Mouse (Mus musculus): ENCODE measurements at regions not wholly inside any gene's neighbourhood (a gene's known extent, or its start where the extent isn't known, plus 50 kb on each side); places are given as distances from the start of the nearest gene placed in this dataset.

DNA sequence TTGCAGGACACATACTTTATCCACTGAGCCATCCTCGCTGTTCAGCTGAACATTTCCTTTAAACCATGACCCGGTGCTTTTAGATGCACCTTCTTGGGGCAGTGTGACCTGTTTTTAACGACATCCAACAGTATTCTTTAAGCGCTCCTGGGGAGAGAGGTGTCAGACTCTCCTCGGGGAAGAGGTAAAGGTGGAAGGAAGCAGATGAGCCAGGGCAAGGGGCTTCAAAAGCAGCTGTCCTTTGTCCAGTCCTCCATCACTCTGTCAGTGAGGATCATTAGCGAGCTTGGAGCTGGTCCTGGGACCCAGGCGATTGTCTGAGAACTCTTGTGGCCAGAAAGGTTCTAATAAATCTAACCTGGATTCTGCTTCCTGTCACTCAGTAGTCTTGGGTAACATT is 72.4 kb upstream of the Lrig1 start:
- no peak for DNase-seq (ENCODE audit: low spot score)

DNA sequence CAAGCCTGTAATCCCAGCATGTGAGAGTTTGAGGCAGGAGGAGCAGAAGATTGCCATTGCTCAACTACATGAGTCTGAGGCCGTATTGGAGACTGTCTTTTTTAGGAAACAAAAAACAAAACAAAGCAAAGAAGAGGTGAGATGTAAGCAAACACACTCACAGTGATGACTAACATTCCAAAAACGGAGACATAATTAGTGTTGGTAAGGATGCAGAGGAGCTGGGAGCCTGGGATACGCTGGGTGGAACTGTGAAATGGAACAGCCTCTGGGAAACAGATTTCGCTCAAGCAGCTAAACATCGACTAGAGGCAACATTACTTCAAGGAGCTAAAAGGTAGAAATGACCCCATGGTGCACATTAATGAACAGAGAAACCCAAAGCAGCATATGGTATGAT is 68.3 kb upstream of the Lrig1 start:
- no peak for DNase-seq (ENCODE audit: low spot score)

DNA sequence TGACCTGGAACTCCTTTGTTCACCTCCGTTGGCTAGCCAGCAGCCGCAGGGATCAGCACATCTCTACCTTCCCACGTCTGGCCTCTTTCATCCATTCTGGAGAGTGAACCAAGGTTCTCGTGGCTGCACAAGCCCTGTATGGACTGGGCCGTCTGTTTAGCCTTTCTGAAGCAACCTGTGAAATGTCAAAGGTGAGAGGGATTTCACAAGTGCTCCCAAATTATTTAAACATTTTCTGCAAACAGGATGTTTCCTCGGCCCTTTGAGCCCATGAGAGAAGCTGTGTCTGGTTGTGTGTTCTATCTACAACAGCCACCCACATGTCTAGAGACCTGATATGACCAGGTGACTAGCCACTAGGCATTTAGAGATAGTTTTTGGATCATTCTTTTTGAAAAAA is 65.8 kb upstream of the Lrig1 start:
- no peak for DNase-seq (ENCODE audit: low spot score)

DNA sequence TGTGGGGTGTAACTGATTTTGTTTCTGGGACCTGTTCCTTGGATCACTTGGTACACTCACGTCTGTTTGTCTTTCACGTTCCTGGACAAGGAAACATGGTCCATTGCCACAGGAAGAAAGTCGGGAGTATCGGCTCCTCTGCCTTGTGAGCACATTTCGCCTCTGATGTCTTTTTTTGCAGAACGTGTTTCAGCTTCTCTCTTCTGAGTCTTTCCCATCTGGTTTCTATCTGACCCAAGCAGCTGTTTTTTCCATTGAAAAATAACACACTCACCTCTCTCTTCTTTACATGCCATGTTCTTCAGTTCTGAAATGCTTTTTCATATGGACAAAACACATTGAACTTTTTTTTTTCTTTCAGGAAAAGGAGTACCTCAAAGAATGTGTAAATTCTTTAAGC is 61.4 kb upstream of the Lrig1 start:
- no peak for DNase-seq (ENCODE audit: low spot score)

DNA sequence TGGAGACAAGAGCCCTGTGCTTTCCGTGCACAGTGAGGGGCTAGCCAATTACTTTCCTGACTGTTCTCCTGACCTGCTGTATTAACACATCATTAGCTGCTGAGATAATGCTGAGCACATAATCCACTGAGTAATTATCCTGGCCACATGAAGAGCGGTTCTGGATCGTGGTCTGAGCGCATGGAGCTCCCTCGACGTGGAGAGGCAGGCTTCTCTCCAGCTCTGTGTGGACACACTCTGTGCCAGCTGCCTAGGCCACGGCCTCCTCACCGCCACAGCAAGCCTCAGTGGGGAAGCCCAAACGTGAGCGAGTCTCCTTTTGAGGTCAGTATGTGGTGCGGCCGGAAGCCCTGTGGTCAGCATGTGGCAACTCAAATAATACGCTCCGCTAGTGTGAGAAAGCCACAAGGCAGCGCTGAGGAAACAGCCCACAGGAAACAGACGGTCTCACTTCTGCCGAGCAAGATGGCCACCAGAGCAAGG is 60.7 kb upstream of the Lrig1 start:
- DNase-seq (ENCODE audit: low spot score), result no peak

DNA sequence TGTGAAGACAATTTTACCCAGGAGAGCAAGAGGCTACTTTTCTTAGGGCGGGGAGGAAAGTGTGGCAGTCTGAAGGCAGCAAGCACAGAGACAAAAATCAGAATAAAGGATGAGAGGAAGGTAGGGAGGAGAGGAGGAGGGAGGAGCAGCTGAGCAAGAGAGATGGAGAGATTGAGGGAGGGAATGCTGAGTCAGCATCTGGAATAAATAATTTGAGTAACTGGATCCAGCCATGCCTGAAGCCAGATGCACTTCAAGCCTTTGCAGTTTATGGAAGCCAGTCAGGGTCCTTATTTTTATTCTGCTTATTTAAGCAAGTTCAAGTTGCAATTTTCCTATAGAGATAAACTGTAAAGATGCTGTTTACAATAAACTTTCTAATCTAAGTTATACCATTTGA is 59.7 kb upstream of the Lrig1 start:
- DNase-seq (ENCODE audit: low spot score), result no peak

DNA sequence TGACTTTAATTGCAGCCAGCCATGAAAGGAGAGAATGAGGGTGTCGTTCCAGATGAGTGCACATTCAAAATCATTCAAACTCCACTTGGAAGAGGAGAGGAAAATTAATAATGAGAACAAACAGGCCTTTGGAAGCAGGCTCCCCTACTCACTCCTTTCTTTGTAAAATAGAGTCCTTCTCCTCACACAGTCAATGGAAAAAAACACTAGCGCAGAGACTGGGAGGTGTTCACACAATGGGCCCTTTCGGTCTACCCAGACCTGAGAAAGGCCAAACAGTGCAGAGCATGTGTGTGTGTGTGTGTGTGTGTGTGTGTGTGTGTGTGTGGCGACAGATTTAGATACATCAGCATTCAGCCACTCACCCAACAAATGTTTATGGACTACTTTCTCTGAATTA is 56.0 kb upstream of the Lrig1 start:
- no peak for DNase-seq (ENCODE audit: low spot score)

DNA sequence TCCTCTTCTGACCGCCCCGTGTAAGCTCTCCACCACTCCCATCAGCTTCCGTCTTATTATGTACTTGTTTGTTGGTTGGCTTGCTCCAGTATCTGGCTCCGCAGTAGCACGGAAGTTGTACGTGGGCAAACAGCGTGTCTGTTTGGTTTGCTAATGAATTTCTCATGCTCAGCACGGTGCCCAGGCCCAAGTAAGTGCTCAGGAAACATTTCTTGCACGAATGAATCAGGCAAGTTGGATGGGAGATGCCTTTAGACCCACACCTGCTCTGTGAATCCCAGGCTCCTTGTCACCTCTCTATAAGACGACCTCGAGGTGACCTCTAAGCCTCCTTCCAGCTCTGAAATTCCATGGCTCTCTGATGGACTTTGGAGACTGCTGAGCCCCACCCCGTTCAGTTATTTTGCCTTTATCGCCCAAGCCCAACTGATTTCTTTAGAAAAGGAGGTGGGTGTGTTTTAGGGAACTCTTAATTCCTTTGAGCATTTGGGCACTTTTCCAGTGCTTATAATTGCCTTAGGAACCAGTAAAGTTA is 55.4 kb upstream of the Lrig1 start:
- DNase-seq (ENCODE audit: low spot score), result no peak

DNA sequence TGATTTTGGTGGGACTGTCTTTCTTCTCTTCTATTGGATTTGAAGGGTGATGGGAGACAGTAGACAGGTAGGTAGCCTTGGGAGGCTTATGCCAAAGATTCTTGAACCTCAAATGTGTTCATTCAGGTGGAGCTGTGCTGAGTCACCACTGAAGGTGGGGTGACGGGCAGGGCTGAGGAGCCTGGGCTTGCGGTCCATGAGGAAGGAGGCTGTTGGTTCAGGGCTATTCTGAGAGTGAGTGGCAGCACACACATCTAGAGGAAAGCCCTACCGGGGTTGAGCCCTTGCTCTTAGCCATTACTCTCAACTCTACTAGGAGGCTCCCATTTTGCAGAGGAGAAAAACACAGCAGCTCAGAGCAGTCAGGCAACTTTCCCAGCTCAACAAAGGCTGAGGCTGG is 54.6 kb upstream of the Lrig1 start:
- DNase-seq (ENCODE audit: low spot score), result no peak

DNA sequence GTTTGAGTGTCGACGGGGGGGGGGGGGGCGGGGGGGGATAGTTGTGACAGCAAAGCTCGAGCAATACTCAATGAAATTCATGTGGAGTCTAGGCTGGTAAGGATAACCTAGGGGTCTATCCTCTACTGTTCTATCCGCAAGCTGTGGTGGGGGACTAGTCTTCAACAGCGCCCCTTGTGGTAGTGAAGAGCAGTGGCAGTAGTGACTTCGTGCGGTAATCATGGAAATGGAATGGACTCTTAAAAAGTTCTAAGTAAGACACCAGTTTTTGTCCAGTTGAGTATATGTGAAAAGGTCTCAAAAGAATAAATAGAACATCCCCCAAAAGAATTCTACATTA is 51.1 kb upstream of the Lrig1 start:
- DNase-seq (ENCODE audit: low spot score), result no peak

DNA sequence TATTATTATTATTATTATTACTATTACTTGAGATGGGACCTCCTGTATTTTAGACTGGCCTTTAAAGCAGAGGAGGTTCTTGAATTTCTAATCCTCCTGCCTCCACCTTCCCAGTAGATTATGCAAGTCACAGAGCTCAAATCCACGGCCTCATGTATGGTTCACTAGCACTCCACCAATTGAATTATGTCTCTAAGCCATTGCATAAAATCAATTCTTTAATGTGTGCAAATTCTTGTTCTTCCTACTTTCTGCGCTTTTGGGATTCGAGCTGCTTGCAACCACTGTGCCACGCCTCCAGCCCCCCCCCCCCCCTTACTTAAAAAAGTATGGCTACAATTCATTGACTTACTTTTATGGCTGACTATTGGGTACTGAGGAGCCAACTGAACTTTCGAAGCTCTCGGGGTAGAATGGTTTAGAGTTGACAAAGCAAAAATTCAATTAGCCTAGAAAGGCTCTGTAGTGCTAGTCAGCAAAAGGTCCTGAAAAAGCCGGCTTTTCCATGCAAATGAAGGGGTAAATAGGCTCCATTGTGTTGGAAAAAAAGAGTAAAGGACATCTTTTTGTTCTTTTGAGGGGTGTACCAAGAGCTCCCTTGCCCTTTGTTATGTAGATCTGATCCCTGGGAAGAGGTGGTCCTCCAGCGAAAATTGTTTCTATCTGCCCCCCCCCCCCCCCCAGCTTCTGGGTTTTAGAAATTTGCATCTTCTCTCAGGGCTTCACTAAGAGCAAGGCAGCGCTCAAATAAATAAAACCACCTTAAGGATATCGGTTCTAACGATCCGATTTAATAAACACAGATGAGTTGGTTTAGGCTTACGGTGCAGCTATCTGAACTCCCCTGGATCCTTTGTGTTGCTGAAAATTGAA is 50.5 kb upstream of the Lrig1 start:
- no peak for DNase-seq (ENCODE audit: low spot score)
